Mouse (Mus musculus) central nervous system, embryonic 11.5 days (tissue): ENCODE results near the gene Duoxa2. TPM values are rescaled to one million over a fixed set of nuclear protein-coding genes. Genes with fewer than 3 reads are reported as not detected.

Experiments used
- polyA plus RNA-seq: library from polyadenylated mRNA; depleted of rRNA; stranded (reverse); fragments of >200 nt; gene quantifications from 2 replicates; pipeline ENCODE4 v1.2.3, GENCODE M21; 2012; rRNA removed

The Duoxa2 gene
- 0.04 TPM in 1 of 2 replicates, not detected in the other for polyA plus RNA-seq

DNA sequence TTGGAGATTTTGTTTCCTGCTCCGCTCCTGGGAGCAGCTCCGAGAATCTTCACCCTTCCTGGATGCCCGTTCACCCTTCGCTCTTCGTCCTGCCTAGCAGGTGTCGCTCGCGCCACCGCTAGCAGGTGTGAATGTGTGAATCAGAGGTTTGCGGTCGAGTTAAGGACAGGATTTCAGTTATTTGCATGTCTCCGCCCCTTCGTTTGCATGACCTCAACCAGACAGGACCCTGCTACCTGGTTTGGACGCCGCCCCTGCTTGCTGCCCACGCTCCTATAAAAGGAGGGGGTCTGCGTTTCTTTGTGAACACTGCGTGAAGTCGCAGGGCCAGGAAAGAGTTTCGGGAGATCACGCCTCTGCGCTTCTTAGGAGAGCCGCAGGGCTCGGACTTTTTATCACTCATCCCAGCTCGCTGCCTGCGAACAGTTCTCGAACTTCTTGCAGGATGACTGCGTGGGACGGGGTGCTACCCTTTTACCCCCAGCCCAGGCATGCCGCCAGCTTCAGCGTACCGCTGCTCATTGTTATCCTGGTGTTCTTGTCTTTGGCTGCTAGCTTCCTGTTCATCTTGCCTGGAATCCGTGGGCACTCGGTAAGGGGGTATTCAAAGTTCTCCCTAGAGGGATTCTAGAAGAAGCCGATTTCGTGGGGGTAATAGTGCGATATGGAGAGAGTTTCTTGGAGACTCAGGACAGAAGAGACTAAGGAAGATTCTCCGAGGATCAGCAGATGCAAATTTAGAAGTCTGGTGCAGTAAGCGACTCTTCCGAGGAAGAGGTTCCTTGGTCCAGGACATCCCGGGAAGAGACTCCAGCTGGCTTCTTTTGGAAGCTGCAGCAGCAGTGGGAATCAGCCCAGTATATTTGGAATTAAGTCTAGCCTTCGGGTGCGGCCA is at the start of gene Duoxa2:
Gene Duoxa2, plus strand, starts transcription at position 305 of the 895 bp plus-strand sequence.

DNA sequence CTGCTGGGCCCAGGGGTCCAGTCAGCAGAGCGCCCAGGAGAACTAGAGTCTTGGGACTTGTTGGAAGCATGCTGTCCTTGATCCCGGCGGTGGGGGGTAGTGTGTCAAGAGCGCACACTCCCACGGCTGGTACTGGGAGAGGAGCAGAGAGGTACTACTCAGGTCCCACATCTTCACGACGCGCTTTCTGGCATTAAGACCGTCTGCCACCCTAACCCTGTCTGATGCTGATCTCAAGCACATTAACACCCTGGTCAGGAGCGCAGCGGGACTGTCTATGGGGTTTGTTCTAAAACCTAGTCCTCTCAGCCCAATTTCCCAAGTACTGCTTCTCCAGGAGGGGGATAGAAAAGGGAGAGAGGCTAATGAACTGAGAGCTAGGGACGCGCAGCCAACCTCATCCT is 602 bp upstream of the Duoxa2 start, which contains the start of gene Duox2:
Gene Duox2, minus strand, starts transcription at position 354 of the 404 bp plus-strand sequence.

DNA sequence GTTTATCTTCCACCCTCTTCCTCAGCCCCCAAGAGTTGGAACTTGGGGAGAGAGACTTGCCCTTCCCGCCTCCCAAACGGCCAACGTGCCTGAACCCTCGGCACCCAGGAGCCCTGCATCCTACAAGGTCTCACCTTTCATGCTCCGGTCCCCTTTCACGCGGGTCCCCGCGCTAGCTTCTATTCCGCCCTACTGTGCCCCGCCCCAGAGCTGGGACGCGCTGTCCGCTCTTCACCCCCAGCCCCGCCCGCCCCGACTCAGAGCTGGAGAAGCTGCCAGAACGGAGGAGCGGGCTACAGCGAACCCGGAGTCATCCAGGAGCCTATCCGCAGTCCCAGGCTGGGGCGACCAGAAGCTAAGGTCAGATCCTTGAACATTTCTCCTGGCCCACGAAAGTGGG is 14.8 kb downstream of the Duoxa2 start, which contains the start of gene Duoxa1:
Gene Duoxa1, minus strand, starts transcription at position 195 of the 400 bp plus-strand sequence.

DNA sequence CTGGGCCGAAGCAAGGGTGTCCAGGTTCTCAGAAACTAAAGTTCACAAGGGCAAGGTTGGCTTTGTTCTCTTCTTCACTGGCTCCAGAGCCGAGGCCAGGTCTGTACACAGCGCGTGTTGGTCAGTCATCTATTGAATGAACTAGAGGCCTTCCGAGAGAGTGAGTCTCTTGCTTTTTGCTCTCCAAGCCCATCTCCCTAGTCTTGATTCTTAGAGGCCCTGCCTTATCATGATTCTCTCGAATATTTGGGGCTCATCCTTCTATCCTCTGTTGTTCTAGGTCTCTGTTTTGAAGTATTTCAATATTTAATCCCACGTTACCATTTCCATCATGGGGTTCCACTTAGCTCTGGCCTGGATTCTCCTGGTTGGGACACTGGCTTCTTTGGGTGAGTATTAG is 16.7 kb downstream of the Duoxa2 start, which contains the start of gene Duox1:
Gene Duox1, plus strand, starts transcription at position 301 of the 400 bp plus-strand sequence.

Other genes starting within 250 kb of the Duoxa2 start
- gene Spg11, start 180.5 kb upstream of the Duoxa2 start, polyA plus RNA-seq = 12.0 and 12.7 TPM in 2 replicates
- gene B2m, start 151.2 kb upstream of the Duoxa2 start, polyA plus RNA-seq = 42.6 and 81.9 TPM in 2 replicates
- gene Trim69, start 138.2 kb upstream of the Duoxa2 start, polyA plus RNA-seq = 0.11 and 0.13 TPM in 2 replicates
- 0.02 TPM in 1 of 2 replicates, not detected in the other for gene Patl2, start 112.7 kb upstream of the Duoxa2 start, polyA plus RNA-seq
- gene Terb2, start 112.6 kb upstream of the Duoxa2 start, polyA plus RNA-seq = not detected in 2 replicates
- 16.9 and 23.1 TPM in 2 replicates for gene Sord, start 64.2 kb upstream of the Duoxa2 start, polyA plus RNA-seq
- 0.02 TPM in 2 replicates for gene Duox2, start 451 bp upstream of the Duoxa2 start, polyA plus RNA-seq
- gene Duoxa1, start 14.8 kb downstream of the Duoxa2 start, polyA plus RNA-seq = 0.10 and 0.16 TPM in 2 replicates
- gene Duox1, start 16.8 kb downstream of the Duoxa2 start, polyA plus RNA-seq = 0.02 and 0.04 TPM in 2 replicates
- 41.1 and 62.7 TPM in 2 replicates for gene Shf, start 70.3 kb downstream of the Duoxa2 start, polyA plus RNA-seq
- 0.11 and 0.12 TPM in 2 replicates for gene Slc28a2, start 127.6 kb downstream of the Duoxa2 start, polyA plus RNA-seq
- gene Gm14085, start 186.0 kb downstream of the Duoxa2 start, polyA plus RNA-seq = not detected in 2 replicates